Mouse (Mus musculus) CH12.LX (cell line): Measurements from ENCODE around the gene Gpld1.

Source experiments
- CTCF ChIP-seq, 2 experiments: IDR thresholded peaks in 1 of 2; conservative IDR thresholded peaks in 1 of 2; 2 replicates each; pipeline ENCODE4 v1.5.1; 2011 to 2012; ENCODE audit warnings: low read depth in 2 of 2, low read length in 2 of 2, improper control_type of control experiment in 1 of 2, inconsistent platforms in 1 of 2, mild to moderate bottlenecking in 1 of 2, moderate library complexity in 1 of 2
- ETS1 ChIP-seq: conservative IDR thresholded peaks from 2 replicates; pipeline ENCODE4 v1.6.1; 2012; ENCODE audit warnings: low read depth, mild to moderate bottlenecking, inconsistent platforms, low read length, improper control_type of control experiment, moderate library complexity
- JUND ChIP-seq: conservative IDR thresholded peaks from 2 replicates; pipeline ENCODE4 v1.6.1; 2011; ENCODE audit warnings: low read depth, low read length, improper control_type of control experiment
- PAX5 ChIP-seq: IDR thresholded peaks from 2 replicates; pipeline ENCODE4 v1.6.1; 2012; ENCODE audit warnings: low read length, inconsistent platforms, mixed read lengths
- POLR2AphosphoS2 ChIP-seq: IDR thresholded peaks from 2 replicates; pipeline ENCODE4 v1.6.1; 2011; ENCODE audit warnings: low read depth, low read length, improper control_type of control experiment
- UBTF ChIP-seq: IDR thresholded peaks from 2 replicates; pipeline ENCODE4 v1.6.1; 2012; ENCODE audit warnings: low read depth, mild to moderate bottlenecking, inconsistent platforms, low read length, improper control_type of control experiment, moderate library complexity

DNA sequence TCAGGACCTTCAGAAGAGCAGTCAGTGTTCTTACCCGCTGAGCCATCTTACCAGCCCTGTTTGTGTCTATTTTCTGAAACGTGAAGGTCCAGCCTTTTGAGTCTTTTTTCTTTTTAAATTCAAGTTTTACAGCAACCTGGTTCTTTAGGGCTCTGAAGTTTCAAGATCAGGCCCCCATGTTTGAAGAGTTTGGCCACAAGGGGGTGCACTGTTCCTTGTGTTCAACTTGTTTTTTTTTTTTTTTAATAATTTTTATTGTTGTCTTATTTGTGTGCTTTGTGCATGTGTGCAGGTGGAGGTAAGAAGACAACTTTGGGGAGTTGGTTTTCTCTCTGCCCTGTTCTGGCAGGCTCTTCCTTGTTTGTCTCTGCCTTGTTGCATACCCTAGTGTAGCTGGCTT, 81.7 kb downstream of the Gpld1 start:
- TF ChIP-seq CTCF (conservative IDR thresholded peaks at IDR 0.05 in 1 of 2, IDR thresholded peaks at IDR 0.05 in 1 of 2; ENCODE audit: low read depth in 2 of 2, low read length in 2 of 2) (peak in 1 of 2 experiments; percentile 69; a peak in 2 of 4 replicates), PAX5 (no peak), JUND (no peak), POLR2AphosphoS2 (no peak), ETS1 (no peak), UBTF (no peak)
